Mouse (Mus musculus): ENCODE data around the gene Sos1. TPM values are rescaled to one million over a fixed set of nuclear protein-coding genes. Genes with fewer than 3 reads are reported as not detected.

Sos1 gene
- 2.3 TPM in 2 replicates for polyA plus RNA-seq (2015; fragmentation: Nextera tagmentation; extraction: Ambion mirVana)

DNA sequence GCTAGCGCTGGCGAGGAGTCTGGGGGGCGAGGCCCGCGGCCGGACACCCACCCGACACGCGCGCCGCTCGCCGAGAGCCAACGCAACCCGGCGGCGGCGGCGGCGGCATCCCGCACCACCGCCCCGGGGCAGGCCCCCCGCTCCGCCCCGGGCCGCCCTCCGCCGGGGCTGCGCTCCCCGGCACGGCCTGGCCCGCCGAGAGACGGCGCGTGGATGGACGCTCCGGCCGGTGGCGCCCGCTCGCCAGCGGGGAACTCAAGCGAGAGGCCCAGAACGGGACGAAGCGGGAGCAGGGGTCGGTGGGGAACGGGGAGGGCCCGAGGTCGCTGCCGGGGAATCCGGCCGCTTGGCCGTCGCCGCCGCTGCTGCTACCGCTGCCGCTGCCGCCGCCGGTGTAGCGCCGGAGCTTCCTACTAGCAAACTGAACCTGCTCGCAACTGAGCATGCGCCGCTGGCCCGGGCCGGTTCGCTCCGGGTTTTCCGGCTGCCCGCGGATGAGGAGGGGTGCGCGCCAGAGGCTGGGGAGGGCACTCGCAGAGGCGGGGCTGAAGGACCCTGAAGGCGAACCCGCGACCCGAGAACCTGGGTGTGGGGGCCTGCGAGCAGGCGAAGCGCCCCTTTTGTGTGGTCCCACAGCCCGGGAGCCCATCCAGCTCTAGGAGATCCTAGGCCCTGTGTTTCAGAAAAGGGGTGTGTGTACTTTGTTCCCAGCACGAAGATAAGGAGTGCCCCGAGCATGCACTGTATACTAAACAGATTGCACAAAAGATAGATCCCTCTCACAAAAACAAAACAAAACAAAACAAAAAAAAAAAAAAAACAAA, at the start of gene Sos1:
TSS of gene Sos1 (minus strand) at position 423 of the 824 bp plus-strand sequence.
- Histone ChIP-seq H3K27ac (ENCODE audit: low read length) (peak within 1 kb of the TSS; percentile 93), H3K4me1 (ENCODE audit: control insufficient read depth, insufficient read depth, low read length) (peaks cover 23% of the 10 kb centered on the region), H3K9me3 (replicated peaks; ENCODE audit: control insufficient read depth, low read length) (no peaks in the 10 kb centered on the region), H3K27me3 (ENCODE audit: control insufficient read depth, insufficient read depth, low read length) (no peaks in the 10 kb centered on the region), H3K36me3 (ENCODE audit: control insufficient read depth, insufficient read depth) (no peaks in the 10 kb centered on the region), H3K4me3 (ENCODE audit: low read length) (peak within 1 kb of the TSS; percentile 93), H3K9ac (ENCODE audit: low read length) (peak within 1 kb of the TSS; percentile 97), H3K4me2 (ENCODE audit: low read depth, low read length) (peak within 1 kb of the TSS; percentile 82)
- ATAC-seq (replicated peaks; ENCODE audit: extremely low read depth, insufficient read depth, low FRiP score): peak; percentile 83
- under 1% methylated on average over 84 of the region's 90 CpGs for WGBS

DNA sequence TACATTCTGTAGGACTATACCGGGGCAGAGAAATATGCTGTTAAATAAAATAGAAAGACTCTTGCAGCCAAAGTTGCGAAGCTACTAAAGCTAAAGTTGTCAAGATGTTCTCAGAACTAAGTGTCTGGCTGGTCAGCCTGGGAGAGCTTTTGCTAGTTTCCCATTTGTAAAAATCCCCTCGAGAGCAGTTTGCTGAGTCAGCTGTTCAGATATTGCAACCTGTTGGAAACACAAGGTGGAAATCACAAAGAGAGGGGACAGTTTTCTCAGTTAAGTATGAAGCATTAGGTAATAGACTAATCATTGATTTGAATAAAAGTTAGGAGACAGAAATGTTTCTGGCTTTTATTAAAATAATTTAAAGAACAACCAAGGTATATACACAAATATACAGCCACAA, 43.0 kb upstream of the Sos1 start:
- Histone ChIP-seq H3K9me3 (replicated peaks; ENCODE audit: control insufficient read depth, low read length) (no peaks in the 10 kb centered on the region), H3K9ac (ENCODE audit: low read length) (no peak overlapping the region), H3K27ac (ENCODE audit: low read length) (no peak overlapping the region), H3K4me3 (ENCODE audit: low read length) (no peak overlapping the region), H3K36me3 (ENCODE audit: control insufficient read depth, insufficient read depth) (no peaks in the 10 kb centered on the region), H3K4me1 (ENCODE audit: control insufficient read depth, insufficient read depth, low read length) (no peaks in the 10 kb centered on the region), H3K27me3 (ENCODE audit: control insufficient read depth, insufficient read depth, low read length) (no peaks in the 10 kb centered on the region), H3K4me2 (ENCODE audit: low read depth, low read length) (no peak overlapping the region)
- WGBS: 84% methylated on average over 3 of the region's 3 CpGs
- ATAC-seq (replicated peaks; ENCODE audit: extremely low read depth, insufficient read depth, low FRiP score): no peak

DNA sequence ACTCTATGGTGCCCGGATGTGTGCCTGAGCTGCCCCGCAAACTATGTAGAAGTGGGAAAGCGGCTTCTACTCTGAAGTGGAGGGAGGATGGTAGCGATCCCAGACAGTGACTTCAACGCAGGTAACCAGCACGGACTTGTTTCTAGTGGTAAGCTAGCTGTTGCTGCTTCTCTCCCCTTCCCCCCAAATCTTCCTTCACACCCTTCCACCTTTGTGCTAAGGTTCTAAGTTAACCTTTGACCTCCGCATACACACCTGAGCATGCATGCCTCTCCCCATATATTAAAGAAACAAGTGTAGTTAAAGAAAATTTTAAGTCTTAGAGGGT, 41.9 kb upstream of the Sos1 start:
- no peaks in the 10 kb centered on the region for H3K4me1 ChIP-seq (ENCODE audit: control insufficient read depth, insufficient read depth, low read length)
- no peaks in the 10 kb centered on the region for H3K36me3 ChIP-seq (ENCODE audit: control insufficient read depth, insufficient read depth)
- no peak overlapping the region for H3K4me2 ChIP-seq (ENCODE audit: low read depth, low read length)
- ATAC-seq (replicated peaks; ENCODE audit: extremely low read depth, insufficient read depth, low FRiP score): no peak
- H3K9me3 ChIP-seq (replicated peaks; ENCODE audit: control insufficient read depth, low read length): no peaks in the 10 kb centered on the region
- no peak overlapping the region for H3K4me3 ChIP-seq (ENCODE audit: low read length)
- no peaks in the 10 kb centered on the region for H3K27me3 ChIP-seq (ENCODE audit: control insufficient read depth, insufficient read depth, low read length)
- no peak overlapping the region for H3K9ac ChIP-seq (ENCODE audit: low read length)
- no peak overlapping the region for H3K27ac ChIP-seq (ENCODE audit: low read length)
- 65% methylated on average over 7 of the region's 7 CpGs for WGBS

DNA sequence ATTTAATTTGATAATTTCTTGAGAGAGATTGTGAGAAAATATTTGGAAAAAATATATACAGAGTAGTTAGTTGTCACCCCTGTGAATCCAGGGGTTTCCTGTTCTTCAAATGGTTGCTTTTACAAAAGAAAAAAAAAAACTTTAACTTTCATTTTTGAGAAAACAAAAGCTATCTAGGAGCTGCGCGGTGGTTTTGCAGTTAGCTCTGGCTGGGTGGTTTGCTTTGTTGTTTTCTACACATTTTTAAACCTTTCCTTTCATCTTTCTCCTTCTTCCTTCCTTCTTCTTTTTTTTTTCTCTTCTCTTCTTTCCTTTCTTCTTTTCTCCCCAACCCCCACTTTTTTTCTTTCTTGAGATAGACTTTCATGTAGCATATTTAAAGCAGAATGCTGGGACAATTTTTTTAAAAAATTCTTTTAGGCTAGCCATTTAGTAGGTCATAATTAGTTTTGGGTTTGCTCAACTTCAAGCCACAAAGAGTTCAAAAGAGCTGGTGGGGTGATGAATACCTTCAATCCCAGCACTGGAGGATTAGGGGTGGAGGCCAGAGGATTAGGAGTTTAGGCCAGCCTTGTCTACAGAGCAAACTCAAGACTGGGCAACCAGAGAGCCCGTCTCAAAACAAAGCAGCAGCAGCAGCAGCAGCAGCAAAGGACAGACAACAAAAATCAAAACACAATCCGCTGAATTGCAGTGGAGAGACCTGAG, 41.4 kb upstream of the Sos1 start:
- WGBS: 67% methylated on average over 4 of the region's 4 CpGs
- Histone ChIP-seq H3K9ac (ENCODE audit: low read length) (no peak overlapping the region), H3K36me3 (ENCODE audit: control insufficient read depth, insufficient read depth) (no peaks in the 10 kb centered on the region), H3K4me3 (ENCODE audit: low read length) (no peak overlapping the region), H3K27me3 (ENCODE audit: control insufficient read depth, insufficient read depth, low read length) (no peaks in the 10 kb centered on the region), H3K9me3 (replicated peaks; ENCODE audit: control insufficient read depth, low read length) (no peaks in the 10 kb centered on the region), H3K27ac (ENCODE audit: low read length) (no peak overlapping the region), H3K4me1 (ENCODE audit: control insufficient read depth, insufficient read depth, low read length) (no peaks in the 10 kb centered on the region), H3K4me2 (ENCODE audit: low read depth, low read length) (no peak overlapping the region)
- no peak for ATAC-seq (replicated peaks; ENCODE audit: extremely low read depth, insufficient read depth, low FRiP score)

DNA sequence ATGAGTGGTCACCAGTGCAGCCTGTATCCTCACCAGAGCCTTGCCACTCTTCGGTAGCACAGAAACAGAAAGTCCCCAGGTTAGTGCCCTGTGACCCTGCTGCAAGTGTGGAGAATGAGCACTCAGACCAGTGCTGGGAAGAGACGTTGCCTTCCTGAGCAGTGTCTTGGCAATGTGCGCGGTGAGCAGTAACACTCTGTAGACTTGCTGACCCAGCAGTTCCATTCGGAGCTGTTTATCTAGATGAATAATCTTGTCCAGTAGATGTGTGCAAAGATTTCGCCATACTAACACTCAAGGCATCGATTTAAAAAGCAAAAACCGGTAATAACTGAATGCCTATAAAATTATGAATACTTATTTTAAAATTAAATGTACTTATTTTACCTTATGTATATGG, 40.3 kb upstream of the Sos1 start:
- 81% methylated on average over 8 of the region's 8 CpGs for WGBS

DNA sequence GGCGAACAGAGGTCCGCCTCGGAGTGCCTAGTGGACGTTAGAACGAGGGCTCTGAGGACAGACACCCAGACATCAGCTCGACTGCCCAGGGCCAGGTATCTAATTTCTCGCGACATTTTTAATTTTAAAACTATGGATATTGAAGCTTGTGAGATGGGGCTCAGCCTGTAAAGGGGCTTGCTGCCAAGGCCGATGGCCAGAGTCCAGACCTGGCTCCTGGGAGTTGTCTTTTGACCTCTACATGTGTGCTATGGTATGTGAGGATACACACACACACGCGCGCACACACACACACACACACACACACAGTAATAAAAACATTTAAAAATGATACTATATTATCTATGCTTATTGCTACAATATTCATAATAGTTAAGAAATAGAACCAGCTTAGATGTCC, 38.6 kb upstream of the Sos1 start:
- H3K27ac ChIP-seq (ENCODE audit: low read length): no peak overlapping the region
- H3K27me3 ChIP-seq (ENCODE audit: control insufficient read depth, insufficient read depth, low read length): no peaks in the 10 kb centered on the region
- WGBS: 88% methylated on average over 12 of the region's 12 CpGs
- no peak overlapping the region for H3K4me2 ChIP-seq (ENCODE audit: low read depth, low read length)
- no peak overlapping the region for H3K4me3 ChIP-seq (ENCODE audit: low read length)
- no peaks in the 10 kb centered on the region for H3K36me3 ChIP-seq (ENCODE audit: control insufficient read depth, insufficient read depth)
- peaks cover 2% of the 10 kb centered on the region; the same call in 1 of the 2 replicates for H3K4me1 ChIP-seq (ENCODE audit: control insufficient read depth, insufficient read depth, low read length)
- H3K9me3 ChIP-seq (replicated peaks; ENCODE audit: control insufficient read depth, low read length): no peaks in the 10 kb centered on the region
- no peak overlapping the region for H3K9ac ChIP-seq (ENCODE audit: low read length)
- ATAC-seq (replicated peaks; ENCODE audit: extremely low read depth, insufficient read depth, low FRiP score): no peak

More for the DNA sequence above, 40.3 kb upstream of the Sos1 start:
- no peaks in the 10 kb centered on the region for H3K9me3 ChIP-seq (replicated peaks; ENCODE audit: control insufficient read depth, low read length)
- no peak overlapping the region for H3K4me2 ChIP-seq (ENCODE audit: low read depth, low read length)
- no peaks in the 10 kb centered on the region for H3K27me3 ChIP-seq (ENCODE audit: control insufficient read depth, insufficient read depth, low read length)
- no peak overlapping the region for H3K27ac ChIP-seq (ENCODE audit: low read length)
- H3K4me1 ChIP-seq (ENCODE audit: control insufficient read depth, insufficient read depth, low read length): no peaks in the 10 kb centered on the region
- H3K36me3 ChIP-seq (ENCODE audit: control insufficient read depth, insufficient read depth): no peaks in the 10 kb centered on the region
- ATAC-seq (replicated peaks; ENCODE audit: extremely low read depth, insufficient read depth, low FRiP score): no peak
- no peak overlapping the region for H3K9ac ChIP-seq (ENCODE audit: low read length)
- no peak overlapping the region for H3K4me3 ChIP-seq (ENCODE audit: low read length)

DNA sequence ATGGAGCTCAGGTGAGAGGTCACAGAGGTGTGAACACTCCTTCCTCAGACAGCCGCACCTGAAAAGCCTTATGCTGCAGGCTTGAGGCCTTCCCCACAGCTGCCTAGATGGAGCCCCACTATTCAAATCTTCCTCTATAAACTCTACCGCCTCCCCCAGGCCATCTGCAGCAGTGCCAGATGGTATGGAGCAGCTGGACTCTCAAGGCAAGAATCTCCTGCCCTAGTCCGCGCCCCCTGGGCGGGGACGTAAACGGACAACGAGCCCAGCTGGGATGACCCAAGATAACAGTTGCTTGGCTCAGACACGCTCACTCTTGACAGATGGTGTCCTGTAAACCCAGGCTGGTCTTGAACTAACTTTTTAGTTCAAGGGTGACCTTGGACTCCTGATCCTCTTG, 37.0 kb upstream of the Sos1 start:
- Histone ChIP-seq H3K4me1 (ENCODE audit: control insufficient read depth, insufficient read depth, low read length) (peaks cover 4% of the 10 kb centered on the region; the same call in 1 of the 2 replicates), H3K27me3 (ENCODE audit: control insufficient read depth, insufficient read depth, low read length) (no peaks in the 10 kb centered on the region), H3K4me2 (ENCODE audit: low read depth, low read length) (no peak overlapping the region), H3K36me3 (ENCODE audit: control insufficient read depth, insufficient read depth) (no peaks in the 10 kb centered on the region), H3K9me3 (replicated peaks; ENCODE audit: control insufficient read depth, low read length) (0 out of 2 replicates have a peak, but pooled peaks cover 2% of the 10 kb centered on the region), H3K27ac (ENCODE audit: low read length) (no peak overlapping the region), H3K9ac (ENCODE audit: low read length) (no peak overlapping the region), H3K4me3 (ENCODE audit: low read length) (no peak overlapping the region)
- 70% methylated on average over 9 of the region's 9 CpGs for WGBS
- ATAC-seq (replicated peaks; ENCODE audit: extremely low read depth, insufficient read depth, low FRiP score): no peak

DNA sequence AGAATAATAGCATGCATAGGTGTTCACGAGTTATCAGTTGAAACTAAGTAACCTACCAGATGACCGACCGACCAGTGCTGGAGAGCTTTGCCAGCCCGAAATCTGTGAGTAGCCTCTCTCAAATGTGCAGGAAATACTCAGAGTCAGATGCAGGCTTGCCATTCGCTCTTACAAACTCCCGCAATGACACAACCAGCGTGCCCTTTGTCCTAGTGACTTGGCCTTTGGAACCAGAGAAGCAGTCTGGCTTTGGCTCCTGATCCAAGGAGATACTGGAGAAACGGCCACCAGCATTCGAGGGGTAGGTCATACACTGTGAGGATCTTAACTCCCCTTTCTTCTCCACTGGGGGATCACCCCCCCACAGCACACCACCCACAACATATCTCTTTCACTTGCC, 35.7 kb upstream of the Sos1 start:
- H3K9me3 ChIP-seq (replicated peaks; ENCODE audit: control insufficient read depth, low read length): 0 out of 2 replicates have a peak, but pooled peaks cover 2% of the 10 kb centered on the region
- H3K9ac ChIP-seq (ENCODE audit: low read length): no peak overlapping the region
- H3K4me2 ChIP-seq (ENCODE audit: low read depth, low read length): no peak overlapping the region
- H3K36me3 ChIP-seq (ENCODE audit: control insufficient read depth, insufficient read depth): no peaks in the 10 kb centered on the region
- no peak for ATAC-seq (replicated peaks; ENCODE audit: extremely low read depth, insufficient read depth, low FRiP score)
- no peak overlapping the region for H3K4me3 ChIP-seq (ENCODE audit: low read length)
- no peak overlapping the region for H3K27ac ChIP-seq (ENCODE audit: low read length)
- H3K4me1 ChIP-seq (ENCODE audit: control insufficient read depth, insufficient read depth, low read length): peaks cover 4% of the 10 kb centered on the region; the same call in 1 of the 2 replicates
- no peaks in the 10 kb centered on the region for H3K27me3 ChIP-seq (ENCODE audit: control insufficient read depth, insufficient read depth, low read length)
- WGBS: 80% methylated on average over 9 of the region's 9 CpGs

DNA sequence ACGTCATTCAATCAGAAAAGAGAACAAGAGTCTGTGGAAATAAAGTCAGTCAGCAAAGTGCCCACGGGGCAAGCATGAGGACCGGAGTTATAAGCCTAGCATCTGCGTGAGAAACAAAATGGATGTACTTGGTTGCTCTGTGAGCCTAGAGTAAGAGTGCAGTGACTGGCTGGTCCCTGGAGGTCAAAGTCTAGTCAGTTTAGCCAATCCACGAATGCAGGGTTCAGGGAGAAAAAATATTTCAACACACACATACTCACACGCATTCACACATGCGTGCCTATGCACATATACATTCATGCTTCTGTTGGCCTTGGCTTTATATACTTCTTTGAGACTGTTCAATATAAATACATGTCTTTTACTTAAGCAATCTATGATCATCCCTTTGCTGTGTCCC, 35.3 kb upstream of the Sos1 start:
- Histone ChIP-seq H3K36me3 (ENCODE audit: control insufficient read depth, insufficient read depth) (no peaks in the 10 kb centered on the region), H3K9me3 (replicated peaks; ENCODE audit: control insufficient read depth, low read length) (0 out of 2 replicates have a peak, but pooled peaks cover 2% of the 10 kb centered on the region), H3K4me1 (ENCODE audit: control insufficient read depth, insufficient read depth, low read length) (peaks cover 4% of the 10 kb centered on the region; the same call in 1 of the 2 replicates), H3K27ac (ENCODE audit: low read length) (no peak overlapping the region), H3K9ac (ENCODE audit: low read length) (no peak overlapping the region), H3K4me3 (ENCODE audit: low read length) (no peak overlapping the region), H3K4me2 (ENCODE audit: low read depth, low read length) (no peak overlapping the region), H3K27me3 (ENCODE audit: control insufficient read depth, insufficient read depth, low read length) (no peaks in the 10 kb centered on the region)
- WGBS: 87% methylated on average over 7 of the region's 7 CpGs
- no peak for ATAC-seq (replicated peaks; ENCODE audit: extremely low read depth, insufficient read depth, low FRiP score)

All from heart, embryonic 16.5 days (tissue).